Mouse (Mus musculus): Measurements from ENCODE around the gene Cables2.

Cables2 gene

GRCm38 (mm10) chr2:180273394-180274244 lies at the start of gene Cables2:
TSS of gene Cables2 (minus strand) at chr2:180273496.
- peak; percentile 97 for DNase-seq (ENCODE audit: low spot score)

- no peak for DNase-seq (ENCODE audit: low spot score)
Measured at GRCm38 (mm10) chr2:180322674-180323355, 49.5 kb upstream of the Cables2 start.

- peak; percentile 34 for DNase-seq (ENCODE audit: low spot score)
Measured at GRCm38 (mm10) chr2:180320216-180320615, 46.9 kb upstream of the Cables2 start.

- no peak for DNase-seq (ENCODE audit: low spot score)
Measured at GRCm38 (mm10) chr2:180317591-180317990, 44.3 kb upstream of the Cables2 start.

- DNase-seq (ENCODE audit: low spot score) = no peak
Measured at GRCm38 (mm10) chr2:180314292-180314691, 41.0 kb upstream of the Cables2 start.

- DNase-seq (ENCODE audit: low spot score) = no peak
Measured at GRCm38 (mm10) chr2:180311147-180311546, 37.9 kb upstream of the Cables2 start.

GRCm38 (mm10) chr2:180307680-180308079 lies 34.4 kb upstream of the Cables2 start:
- no peak for DNase-seq (ENCODE audit: low spot score)

- DNase-seq (ENCODE audit: low spot score) = no peak
Measured at GRCm38 (mm10) chr2:180306423-180307168, 33.3 kb upstream of the Cables2 start.

- DNase-seq (ENCODE audit: low spot score) = no peak
Measured at GRCm38 (mm10) chr2:180306009-180306408, 32.7 kb upstream of the Cables2 start.

GRCm38 (mm10) chr2:180305490-180305889 lies 32.2 kb upstream of the Cables2 start:
- no peak for DNase-seq (ENCODE audit: low spot score)

GRCm38 (mm10) chr2:180304554-180304953 lies 31.3 kb upstream of the Cables2 start:
- DNase-seq (ENCODE audit: low spot score) = no peak

- no peak for DNase-seq (ENCODE audit: low spot score)
Measured at GRCm38 (mm10) chr2:180303468-180303867, 30.2 kb upstream of the Cables2 start.

- no peak for DNase-seq (ENCODE audit: low spot score)
Measured at GRCm38 (mm10) chr2:180302201-180302600, 28.9 kb upstream of the Cables2 start.

GRCm38 (mm10) chr2:180300771-180301170 lies 27.5 kb upstream of the Cables2 start:
- DNase-seq (ENCODE audit: low spot score) = no peak

- no peak for DNase-seq (ENCODE audit: low spot score)
Measured at GRCm38 (mm10) chr2:180300252-180300651, 27.0 kb upstream of the Cables2 start.

- no peak for DNase-seq (ENCODE audit: low spot score)
Measured at GRCm38 (mm10) chr2:180292906-180293305, 19.6 kb upstream of the Cables2 start.

- DNase-seq (ENCODE audit: low spot score) = no peak
Measured at GRCm38 (mm10) chr2:180292026-180292425, 18.7 kb upstream of the Cables2 start.

GRCm38 (mm10) chr2:180291566-180291965 lies 18.3 kb upstream of the Cables2 start:
- no peak for DNase-seq (ENCODE audit: low spot score)

- no peak for DNase-seq (ENCODE audit: low spot score)
Measured at GRCm38 (mm10) chr2:180290503-180290902, 17.2 kb upstream of the Cables2 start.

GRCm38 (mm10) chr2:180289440-180290108 lies 16.3 kb upstream of the Cables2 start, which contains the start of gene Rbbp8nl:
TSS of gene Rbbp8nl (minus strand) at chr2:180289879.
- DNase-seq (ENCODE audit: low spot score) = peak; percentile 41

GRCm38 (mm10) chr2:180288966-180289365 lies 15.7 kb upstream of the Cables2 start:
- no peak for DNase-seq (ENCODE audit: low spot score)

- no peak for DNase-seq (ENCODE audit: low spot score)
Measured at GRCm38 (mm10) chr2:180279321-180279720, 6.0 kb upstream of the Cables2 start.

Measured in testis, postnatal 14 days (tissue).